Mouse (Mus musculus): Measurements from ENCODE around the gene Cog5. TPM values are rescaled to one million over a fixed set of nuclear protein-coding genes. Genes with fewer than 3 reads are reported as not detected.

The Cog5 gene
- total RNA-seq, 2 experiments from 2014 or later, result 59.6 to 63.8 TPM

DNA sequence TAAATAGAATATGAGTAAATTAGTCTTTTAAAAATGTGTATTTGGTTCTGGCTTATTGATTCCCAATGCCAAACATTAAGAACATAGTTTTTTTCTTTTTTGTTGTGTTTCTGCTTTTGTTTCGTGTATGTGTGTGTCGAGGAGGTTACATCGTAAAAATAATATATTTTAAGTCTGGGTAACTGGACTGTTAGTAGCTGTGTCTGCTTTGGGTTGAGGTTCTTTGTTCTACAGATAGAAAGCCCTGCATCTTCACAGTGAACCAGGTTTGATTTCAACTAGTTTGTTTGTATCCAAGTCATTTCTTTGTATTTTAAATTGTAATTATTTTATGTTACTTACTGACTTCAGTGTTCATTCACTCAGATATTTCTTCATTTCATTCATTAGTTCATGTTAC is 59.4 kb downstream of the Cog5 start:
- peak overlapping the region; percentile 57 for H3K4me3 ChIP-seq
- H3K27ac ChIP-seq, result peak overlapping the region; percentile 99
- TF ChIP-seq CTCF (conservative IDR thresholded peaks at IDR 0.05), result no peak
- no peak for DNase-seq (ENCODE audit: low spot score in 2 of 2)

DNA sequence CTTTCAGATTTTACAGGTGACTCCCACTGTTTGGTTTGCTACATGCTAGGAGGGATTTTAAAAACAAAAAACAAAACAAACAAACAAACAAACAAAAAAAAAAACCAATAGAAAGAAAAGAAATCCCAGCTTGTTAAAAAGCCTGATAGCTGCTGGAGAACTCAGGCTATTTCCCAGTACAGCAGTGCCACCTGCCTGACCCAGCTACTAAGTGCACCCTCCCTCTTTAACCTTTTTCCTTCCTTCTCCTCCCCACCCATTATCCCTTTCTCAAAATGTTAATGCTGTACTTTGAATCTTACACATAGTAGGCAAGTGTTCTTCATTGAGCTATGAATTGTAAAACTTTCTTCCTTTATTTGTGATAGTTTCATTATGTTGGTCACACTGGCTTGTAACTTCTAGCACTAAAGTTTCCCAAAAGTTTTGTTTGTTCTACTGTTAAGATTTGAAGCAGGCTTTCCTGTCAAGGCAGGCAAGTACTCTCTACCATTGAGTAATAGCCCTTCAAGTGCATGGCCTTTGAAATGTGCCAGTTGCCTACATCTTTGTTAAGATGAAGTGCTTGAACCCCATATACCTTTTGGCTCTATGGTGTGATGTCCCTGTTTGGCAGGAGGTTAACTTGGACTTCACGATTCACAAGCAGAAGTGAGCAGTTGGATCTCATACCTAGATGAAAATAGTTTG is 65.1 kb downstream of the Cog5 start:
- peak; percentile 80 for TF ChIP-seq CTCF (conservative IDR thresholded peaks at IDR 0.05)
- DNase-seq (ENCODE audit: low spot score in 2 of 2), result no peak
- peak overlapping the region; percentile 56; the same call in 1 of the 2 replicates for H3K27ac ChIP-seq
- no peak overlapping the region for H3K4me3 ChIP-seq

DNA sequence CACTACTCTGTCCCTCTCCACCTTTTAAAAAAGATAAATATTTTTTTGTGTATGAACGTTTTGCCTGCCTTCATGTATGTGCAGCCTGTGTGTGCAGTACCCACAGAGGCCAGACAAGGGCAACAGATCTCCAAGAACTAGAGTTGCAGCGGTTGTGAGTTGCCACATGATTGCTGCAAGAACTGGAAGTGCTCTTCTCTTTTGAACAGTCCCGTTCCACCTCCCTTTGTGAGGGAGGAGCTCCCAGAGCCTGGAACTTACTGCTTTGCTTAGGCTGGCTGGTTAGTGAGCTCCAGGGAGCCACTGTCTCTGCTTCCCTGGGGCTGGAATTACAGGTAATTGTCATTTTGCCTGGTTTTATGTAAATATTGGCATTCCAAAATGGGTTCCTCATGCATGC is 69.9 kb downstream of the Cog5 start:
- no peak; the same call in none of the 2 replicates for TF ChIP-seq CTCF (conservative IDR thresholded peaks at IDR 0.05)
- no peak overlapping the region for H3K4me3 ChIP-seq
- DNase-seq (ENCODE audit: low spot score in 2 of 2), result no peak
- H3K27ac ChIP-seq, result no peak overlapping the region

DNA sequence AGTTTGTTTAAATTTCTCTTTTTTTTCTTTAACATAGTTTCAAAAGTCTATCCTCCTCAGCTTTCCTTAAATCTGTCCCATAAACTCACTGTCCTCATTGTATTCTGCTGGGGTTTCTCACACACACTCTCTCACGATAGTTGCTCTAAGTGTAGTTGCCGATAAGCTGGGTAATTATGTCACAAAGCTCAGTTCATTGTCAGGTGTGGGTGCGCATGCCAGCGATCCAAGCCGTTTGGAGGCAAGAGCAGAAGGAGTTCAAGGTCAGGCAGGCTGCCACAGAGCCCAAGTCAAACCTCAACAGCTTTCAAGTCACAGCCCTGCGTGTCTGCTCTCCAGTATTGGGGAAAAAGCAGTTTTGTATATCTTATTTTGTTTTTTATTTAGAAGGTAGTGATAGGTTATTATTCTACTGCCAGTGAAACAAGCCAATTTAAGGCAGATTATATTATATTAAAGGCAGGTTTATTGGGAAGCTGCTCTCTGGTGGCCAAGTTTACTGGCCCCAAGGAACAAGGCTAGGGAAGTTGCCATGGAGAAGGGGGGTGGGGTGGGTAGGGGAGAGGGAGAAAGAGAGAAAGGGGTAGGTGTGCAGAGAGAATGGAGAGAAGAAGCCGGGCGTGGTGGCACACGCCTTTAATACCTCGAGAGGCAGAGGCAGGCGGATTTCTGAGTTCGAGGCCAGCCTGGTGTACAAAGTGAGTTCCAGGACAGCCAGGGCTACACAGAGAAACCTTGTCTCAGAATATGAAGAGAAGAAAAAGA is 71.0 kb downstream of the Cog5 start:
- TF ChIP-seq CTCF (conservative IDR thresholded peaks at IDR 0.05), result no peak
- Histone ChIP-seq H3K27ac (no peak overlapping the region), H3K4me3 (no peak overlapping the region)
- no peak for DNase-seq (ENCODE audit: low spot score in 2 of 2)

DNA sequence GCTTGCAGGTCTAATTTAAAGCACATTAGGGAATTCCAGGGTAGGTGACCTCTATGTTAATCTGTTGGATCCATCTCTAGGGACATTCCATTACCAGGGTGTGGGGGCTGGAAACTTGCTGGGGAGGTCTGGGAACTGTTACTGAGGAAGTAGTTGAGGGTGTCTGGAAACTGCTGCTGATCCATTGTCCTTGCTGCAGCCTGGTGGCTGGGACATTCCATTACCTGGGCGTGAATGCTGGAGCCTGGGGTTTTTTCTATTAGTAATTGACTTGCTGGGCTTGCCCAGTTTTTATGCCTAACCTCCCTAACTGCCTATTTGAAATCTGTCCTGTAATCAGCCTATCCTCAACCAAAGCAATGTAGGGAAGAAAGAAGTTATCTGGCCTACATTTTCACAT is 72.0 kb downstream of the Cog5 start:
- no peak overlapping the region for H3K27ac ChIP-seq
- no peak for DNase-seq (ENCODE audit: low spot score in 2 of 2)
- no peak for TF ChIP-seq CTCF (conservative IDR thresholded peaks at IDR 0.05)
- no peak overlapping the region for H3K4me3 ChIP-seq

DNA sequence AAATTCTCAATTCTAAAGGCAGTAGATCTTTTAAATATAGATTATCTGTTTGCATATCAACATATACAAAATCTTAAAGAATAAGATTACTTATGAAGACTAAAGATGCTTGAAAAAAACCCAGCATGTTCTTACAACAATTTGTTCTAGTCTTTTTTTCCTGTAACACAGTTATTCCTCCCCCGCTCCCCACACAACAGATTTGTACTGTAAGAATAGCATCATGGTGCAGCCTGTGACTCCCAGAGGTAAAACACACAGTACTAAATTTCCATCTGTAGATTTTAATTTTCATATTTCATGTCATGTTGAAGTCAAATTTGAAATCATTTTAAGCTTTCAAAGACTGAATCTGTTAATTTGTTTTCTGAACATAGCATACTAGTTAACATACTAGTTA is 75.5 kb downstream of the Cog5 start:
- peak; percentile 57 to 72 for DNase-seq (ENCODE audit: low spot score in 2 of 2)

DNA sequence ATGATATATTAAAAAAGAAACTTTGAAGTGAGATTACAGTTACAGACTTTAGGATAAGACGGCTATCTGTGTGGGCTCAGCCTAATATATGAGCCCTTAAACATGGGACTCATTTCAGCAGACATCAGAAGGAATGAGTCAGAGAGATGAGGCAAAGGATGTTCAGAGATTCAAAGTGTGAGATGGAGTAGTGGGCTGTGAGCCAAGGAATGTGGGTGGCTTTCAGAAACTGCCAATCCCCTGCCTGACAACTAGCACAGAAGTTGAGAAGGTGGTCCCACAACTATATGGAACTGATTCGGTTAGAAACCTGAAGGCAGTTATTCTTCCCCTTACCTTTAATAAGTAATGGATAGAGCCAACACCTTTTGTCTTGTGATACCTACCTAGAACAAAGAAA is 79.9 kb downstream of the Cog5 start:
- Histone ChIP-seq H3K4me3 (no peak overlapping the region), H3K27ac (peak overlapping the region; percentile 92)
- no peak for TF ChIP-seq CTCF (conservative IDR thresholded peaks at IDR 0.05)
- peak in 1 of 2 experiments; percentile 69 for DNase-seq (ENCODE audit: low spot score in 2 of 2)

More for the DNA sequence above, 75.5 kb downstream of the Cog5 start:
- H3K27ac ChIP-seq, result peak overlapping the region; percentile 92
- H3K4me3 ChIP-seq, result no peak overlapping the region
- no peak for TF ChIP-seq CTCF (conservative IDR thresholded peaks at IDR 0.05)

DNA sequence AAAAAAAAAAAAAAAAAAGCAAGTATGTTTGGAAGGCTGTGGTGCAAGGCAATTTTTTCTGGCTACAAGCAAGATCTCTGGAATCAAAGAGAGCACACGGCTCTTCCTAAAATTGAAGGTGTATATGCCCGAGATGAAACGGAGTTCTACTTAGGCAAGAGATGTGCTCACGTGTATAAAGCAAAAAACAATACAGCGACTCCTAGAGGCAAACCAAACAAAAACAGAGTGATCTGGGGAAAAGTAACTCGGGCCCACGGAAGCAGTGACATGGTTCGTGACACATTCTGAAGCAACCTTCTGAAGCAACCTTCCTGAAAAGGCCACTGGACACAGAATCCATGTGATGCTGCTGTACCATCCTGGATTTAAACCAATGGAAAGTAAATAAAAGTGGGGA is 92.6 kb downstream of the Cog5 start:
- no peak for TF ChIP-seq CTCF (conservative IDR thresholded peaks at IDR 0.05)

DNA sequence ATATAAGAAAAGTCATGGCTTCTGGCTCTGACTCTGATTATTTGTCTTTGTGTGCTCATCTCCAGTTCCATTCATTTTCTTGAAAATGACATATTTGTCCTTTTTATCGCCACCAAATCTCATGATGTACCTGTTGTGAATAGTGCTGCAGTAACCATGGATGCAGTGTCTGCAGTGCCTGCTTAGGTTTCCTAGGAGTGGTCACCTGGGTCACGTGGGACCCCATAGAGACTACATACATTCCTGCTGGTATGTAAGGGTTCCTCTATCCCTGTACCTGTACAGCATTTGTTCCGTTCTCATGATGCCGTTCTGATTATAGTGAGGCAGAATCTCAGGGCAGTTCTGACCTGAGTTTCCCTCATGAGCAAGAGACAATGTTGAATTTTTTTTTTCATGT is 95.2 kb downstream of the Cog5 start:
- Histone ChIP-seq H3K4me3 (no peak overlapping the region), H3K27ac (no peak overlapping the region)
- DNase-seq (ENCODE audit: low spot score in 2 of 2), result no peak
- no peak for TF ChIP-seq CTCF (conservative IDR thresholded peaks at IDR 0.05)

More for the DNA sequence above, 92.6 kb downstream of the Cog5 start:
- DNase-seq (ENCODE audit: low spot score in 2 of 2), result no peak
- H3K4me3 ChIP-seq, result no peak overlapping the region
- no peak overlapping the region for H3K27ac ChIP-seq

DNA sequence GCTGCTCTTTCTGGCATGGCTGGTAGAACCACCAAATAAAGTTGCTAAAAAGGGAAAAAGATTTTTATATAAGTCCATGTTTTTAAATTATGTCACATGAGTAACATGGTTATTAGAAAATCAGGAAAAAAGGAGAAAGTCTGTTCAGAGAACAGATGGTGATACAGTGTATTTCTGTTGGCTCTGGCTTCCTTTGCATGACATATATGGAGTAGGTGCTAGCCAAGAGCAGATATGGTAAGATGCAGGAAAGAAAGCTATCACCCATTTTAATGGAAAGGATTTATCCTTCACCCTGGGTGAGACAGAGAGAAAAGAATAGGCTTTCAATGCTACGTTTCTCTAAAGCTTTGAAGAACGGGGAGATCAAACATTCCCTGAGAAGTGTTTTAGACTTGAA is 99.8 kb downstream of the Cog5 start:
- Histone ChIP-seq H3K4me3 (no peak overlapping the region), H3K27ac (peak overlapping the region; percentile 47; the same call in 1 of the 2 replicates)
- no peak for DNase-seq (ENCODE audit: low spot score in 2 of 2)
- no peak for TF ChIP-seq CTCF (conservative IDR thresholded peaks at IDR 0.05)

DNA sequence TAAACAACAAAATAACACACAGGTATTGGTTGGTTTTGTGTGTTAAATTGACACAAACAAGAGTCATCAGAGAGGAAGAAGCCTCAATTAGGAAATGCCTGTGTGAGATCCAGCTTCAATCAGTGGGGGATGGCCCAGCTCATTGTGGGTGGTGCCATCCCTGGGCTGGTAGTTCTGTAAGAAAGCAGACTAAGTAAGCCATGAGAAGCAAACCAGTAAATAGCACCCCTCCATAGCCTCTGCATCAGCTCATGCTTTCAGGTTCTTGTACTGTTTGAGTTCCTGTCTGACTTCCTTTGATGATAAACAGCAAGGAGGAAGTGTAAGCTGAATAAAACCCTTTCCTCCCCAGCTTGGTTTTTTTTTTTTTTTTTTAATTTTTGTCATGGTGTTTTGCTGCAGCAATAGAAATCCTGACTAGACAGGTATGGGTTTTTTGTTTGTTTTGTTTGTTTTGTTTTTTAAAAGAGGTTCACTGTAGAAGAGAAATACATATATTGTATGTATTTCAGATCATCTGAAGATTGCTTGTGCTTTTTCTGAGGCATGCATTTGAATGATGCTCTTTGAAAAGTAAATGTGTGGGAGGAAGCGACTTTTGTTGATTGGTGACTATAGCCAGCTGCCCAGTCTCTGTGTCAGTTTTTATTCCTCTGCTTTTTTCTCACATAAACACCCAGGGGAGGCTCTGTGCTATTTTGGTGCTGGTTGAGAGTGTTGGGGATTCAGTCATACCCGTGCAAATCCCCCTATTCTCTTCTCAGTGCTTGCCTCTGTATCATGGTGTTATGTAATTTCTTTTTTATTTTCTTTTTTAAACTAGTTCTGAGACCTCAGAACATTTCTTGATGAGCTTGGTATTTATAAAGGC is 101.5 kb downstream of the Cog5 start:
- TF ChIP-seq CTCF (conservative IDR thresholded peaks at IDR 0.05), result no peak
- DNase-seq (ENCODE audit: low spot score in 2 of 2), result peak; percentile 34 to 44
- Histone ChIP-seq H3K27ac (peak overlapping the region; percentile 81), H3K4me3 (no peak overlapping the region)

DNA sequence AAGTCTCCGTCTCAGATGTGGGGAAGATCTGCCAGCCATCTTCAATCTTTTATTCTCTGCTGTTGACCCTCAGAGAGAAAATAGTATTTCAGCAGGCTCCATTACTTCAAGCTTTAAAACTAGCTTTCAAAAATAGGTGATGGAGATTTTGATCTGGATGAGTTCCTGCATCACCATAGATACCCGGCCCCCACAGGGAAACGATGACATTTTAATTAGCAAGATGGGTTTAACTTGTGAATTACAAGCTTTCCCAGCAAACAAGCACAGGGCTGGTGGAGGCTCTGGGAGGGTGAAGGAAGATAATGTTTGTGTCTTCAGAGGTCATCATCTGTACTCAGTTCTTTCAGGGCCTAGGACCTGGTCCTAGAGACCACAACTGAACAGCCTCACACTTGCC is 118.9 kb downstream of the Cog5 start:
- no peak for TF ChIP-seq CTCF (conservative IDR thresholded peaks at IDR 0.05)
- Histone ChIP-seq H3K27ac (peak overlapping the region; percentile 83), H3K4me3 (no peak overlapping the region)
- peak; percentile 44 to 60 for DNase-seq (ENCODE audit: low spot score in 2 of 2)

DNA sequence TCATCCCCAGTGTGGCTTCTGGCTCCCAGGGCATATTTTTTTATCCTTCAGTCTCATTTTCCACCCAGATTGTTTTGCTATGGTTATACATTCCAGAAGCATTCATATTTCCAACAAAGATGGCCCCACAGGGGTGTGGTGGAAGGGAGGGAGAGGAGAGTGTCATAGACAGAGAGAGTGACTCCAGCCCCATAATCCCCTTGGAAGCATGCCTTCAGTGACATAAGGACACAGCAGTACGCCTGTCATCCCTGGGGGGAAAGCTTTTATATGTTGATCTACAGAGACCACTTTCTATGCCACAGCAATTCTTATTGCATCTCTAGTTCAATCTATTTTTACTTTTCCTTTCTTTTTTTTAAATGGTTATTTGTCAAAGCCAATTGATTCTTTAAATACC is 129.6 kb downstream of the Cog5 start:
- no peak for DNase-seq (ENCODE audit: low spot score in 2 of 2)
- H3K4me3 ChIP-seq, result no peak overlapping the region
- no peak for TF ChIP-seq CTCF (conservative IDR thresholded peaks at IDR 0.05)
- no peak overlapping the region for H3K27ac ChIP-seq
